Comparison of ENCODE assay signal across 22 mouse cellular contexts in the genomic region with DNA sequence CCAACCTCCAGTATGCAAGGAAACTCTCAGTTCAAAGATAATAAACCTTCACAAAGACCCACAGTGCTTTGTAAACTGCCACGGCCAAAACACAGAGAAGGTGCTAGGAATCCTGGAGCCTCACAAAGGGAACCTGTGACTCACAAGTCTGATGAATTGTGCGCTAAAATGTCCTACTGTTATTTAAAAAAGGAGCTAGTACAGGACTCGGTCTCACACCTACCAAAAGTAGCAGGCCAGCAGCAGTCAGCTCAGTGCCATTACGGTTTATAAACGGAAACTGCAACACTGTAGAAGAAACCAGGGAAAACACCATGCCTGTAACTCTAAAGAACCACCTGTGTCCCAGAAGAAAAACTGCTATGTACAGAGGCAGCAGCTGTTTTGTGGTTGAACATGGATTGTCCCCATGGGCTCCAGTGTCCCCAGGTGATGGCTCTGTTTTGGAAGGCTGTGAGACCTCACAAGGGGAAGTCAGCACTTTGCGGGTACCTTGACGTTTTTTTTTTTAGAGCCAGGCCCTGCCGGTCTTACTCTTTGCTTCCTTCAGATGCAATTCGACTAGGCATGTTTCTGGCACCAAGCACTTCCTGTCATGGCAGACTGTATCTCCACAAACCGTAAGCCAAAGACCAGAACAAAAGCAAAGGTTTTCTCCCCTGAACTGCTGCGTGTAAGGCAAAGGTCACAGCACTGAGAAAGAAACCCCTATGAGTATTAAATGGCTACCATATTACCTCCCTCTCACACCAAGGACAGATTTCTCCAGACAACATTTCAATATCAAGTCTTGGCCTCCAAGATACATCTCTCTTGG. TPM values are rescaled to one million over a fixed set of nuclear protein-coding genes. Genes with fewer than 3 reads are reported as not detected.
DNase-seq lines count a peak whose midpoint lies in the region; ATAC-seq and TF ChIP-seq lines count a peak whose summit lies in the region.
"Had no signal": no experiment of that assay in that cellular context is flagged by ENCODE, and none has a peak within 500 bp of the region (broad histone marks: within the 10 kb centered on the region; RNA-seq: fewer than 3 reads in every experiment).

No protein-coding gene starts in this region.

- TF ChIP-seq CTCF in midbrain, postnatal 0 days (IDR thresholded peaks at IDR 0.05): no peak

- H3K4me3 ChIP-seq in hindbrain, embryonic 13.5 days: no peak overlapping the region
- no peak overlapping the region for H3K4me3 ChIP-seq in hindbrain, embryonic 14.5 days (replicated peaks; ENCODE audit: low read length)
- H3K4me3 ChIP-seq in midbrain, embryonic 12.5 days: no peak overlapping the region
- no peak overlapping the region for H3K4me3 ChIP-seq in midbrain, postnatal 0 days (ENCODE audit: low read depth, low read length)
- H3K4me3 ChIP-seq in limb, embryonic 13.5 days: no peak overlapping the region
- H3K4me3 ChIP-seq: heart, embryonic 10.5 days; left cerebral cortex, adult 2 months; liver, embryonic 12.5 days had no signal

- ATAC-seq in hindbrain, embryonic 13.5 days (ENCODE audit: low FRiP score): no peak
- no peak for ATAC-seq in hindbrain, embryonic 14.5 days (ENCODE audit: low FRiP score)
- ATAC-seq in midbrain, embryonic 12.5 days (ENCODE audit: low FRiP score, low read depth): no peak
- ATAC-seq in midbrain, postnatal 0 days (ENCODE audit: low FRiP score): no peak
- no peak for ATAC-seq in limb, embryonic 13.5 days (ENCODE audit: low FRiP score, low read depth)
- ATAC-seq: hindbrain, postnatal 0 days; liver, embryonic 12.5 days had no signal

- no peak overlapping the region for H3K9ac ChIP-seq in hindbrain, embryonic 13.5 days
- H3K9ac ChIP-seq in hindbrain, embryonic 14.5 days: no peak overlapping the region
- no peak overlapping the region for H3K9ac ChIP-seq in midbrain, embryonic 12.5 days (replicated peaks)
- no peak overlapping the region for H3K9ac ChIP-seq in midbrain, postnatal 0 days (replicated peaks; ENCODE audit: low read length, poor library complexity, severe bottlenecking)
- no peak overlapping the region for H3K9ac ChIP-seq in limb, embryonic 13.5 days
- H3K9ac ChIP-seq: liver, embryonic 12.5 days had no signal

- DNase-seq in hindbrain, embryonic 14.5 days (ENCODE audit: low spot score): no peak
- DNase-seq in midbrain, postnatal 0 days (ENCODE audit: low spot score): no peak
- peak; percentile 40 for DNase-seq in Muller cell, postnatal 12 days (ENCODE audit: inconsistent ontology term)
- DNase-seq in spleen, postnatal 10 days (ENCODE audit: low spot score in 2 of 2): no peak
- DNase-seq: adrenal gland, postnatal 36 days; cerebellum, postnatal 10 days; embryo, embryonic 11 days; gastrocnemius, postnatal 25 days; kidney, adult 18-20 months; lung, postnatal 10 days; right cerebral cortex, postnatal 14 days had no signal

- H3K36me3 ChIP-seq in hindbrain, embryonic 13.5 days: no peaks in the 10 kb centered on the region
- H3K36me3 ChIP-seq in hindbrain, embryonic 14.5 days (replicated peaks; ENCODE audit: control insufficient read depth, insufficient read depth): no peaks in the 10 kb centered on the region
- H3K36me3 ChIP-seq in midbrain, embryonic 12.5 days: no peaks in the 10 kb centered on the region
- no peaks in the 10 kb centered on the region for H3K36me3 ChIP-seq in midbrain, postnatal 0 days (ENCODE audit: insufficient read depth, low read length)
- no peaks in the 10 kb centered on the region for H3K36me3 ChIP-seq in limb, embryonic 13.5 days
- H3K36me3 ChIP-seq: heart, embryonic 10.5 days had no signal

- peak overlapping the region; percentile 44; the same call in 1 of the 2 replicates for H3K27ac ChIP-seq in hindbrain, embryonic 13.5 days
- no peak overlapping the region for H3K27ac ChIP-seq in hindbrain, embryonic 14.5 days
- peak overlapping the region; percentile 47; the same call in 1 of the 2 replicates for H3K27ac ChIP-seq in midbrain, embryonic 12.5 days (replicated peaks)
- H3K27ac ChIP-seq in midbrain, postnatal 0 days (ENCODE audit: low read depth, low read length): no peak overlapping the region
- peak overlapping the region; percentile 39 for H3K27ac ChIP-seq in limb, embryonic 13.5 days
- H3K27ac ChIP-seq: heart, embryonic 10.5 days; hindbrain, postnatal 0 days; left cerebral cortex, adult 2 months; liver, embryonic 12.5 days had no signal

- H3K9me3 ChIP-seq in hindbrain, embryonic 13.5 days: no peaks in the 10 kb centered on the region
- H3K9me3 ChIP-seq in hindbrain, embryonic 14.5 days (ENCODE audit: control insufficient read depth, low read length): no peaks in the 10 kb centered on the region
- H3K9me3 ChIP-seq in midbrain, embryonic 12.5 days: no peaks in the 10 kb centered on the region; the same call in 1 of the 2 replicates
- H3K9me3 ChIP-seq in midbrain, postnatal 0 days (ENCODE audit: low read length): no peaks in the 10 kb centered on the region
- no peaks in the 10 kb centered on the region for H3K9me3 ChIP-seq in limb, embryonic 13.5 days
- H3K9me3 ChIP-seq: G1E; heart, embryonic 10.5 days; liver, embryonic 12.5 days had no signal

- H3K27me3 ChIP-seq in hindbrain, embryonic 13.5 days: no peaks in the 10 kb centered on the region
- H3K27me3 ChIP-seq in hindbrain, embryonic 14.5 days (ENCODE audit: control insufficient read depth, insufficient read depth, low read length): no peaks in the 10 kb centered on the region
- H3K27me3 ChIP-seq in midbrain, embryonic 12.5 days: no peaks in the 10 kb centered on the region
- H3K27me3 ChIP-seq in midbrain, postnatal 0 days (ENCODE audit: insufficient read depth, low read length): no peaks in the 10 kb centered on the region
- no peaks in the 10 kb centered on the region for H3K27me3 ChIP-seq in limb, embryonic 13.5 days
- H3K27me3 ChIP-seq: liver, embryonic 12.5 days had no signal

- no peak overlapping the region for H3K4me2 ChIP-seq in hindbrain, embryonic 13.5 days
- no peak overlapping the region for H3K4me2 ChIP-seq in hindbrain, embryonic 14.5 days (replicated peaks)
- no peak overlapping the region for H3K4me2 ChIP-seq in midbrain, embryonic 12.5 days (replicated peaks)
- no peak overlapping the region for H3K4me2 ChIP-seq in midbrain, postnatal 0 days (ENCODE audit: low read depth, low read length, poor library complexity, severe bottlenecking)
- H3K4me2 ChIP-seq in limb, embryonic 13.5 days (replicated peaks): no peak overlapping the region
- H3K4me2 ChIP-seq: liver, embryonic 12.5 days had no signal

- WGBS in hindbrain, embryonic 13.5 days: 74% methylated on average over 11 of the region's 11 CpGs
- 73% methylated on average over 11 of the region's 11 CpGs for WGBS in hindbrain, embryonic 14.5 days
- 76% methylated on average over 11 of the region's 11 CpGs for WGBS in midbrain, embryonic 12.5 days
- 71% methylated on average over 11 of the region's 11 CpGs for WGBS in midbrain, postnatal 0 days
- WGBS in limb, embryonic 13.5 days: 37% methylated on average over 11 of the region's 11 CpGs

- peaks cover 35% of the 10 kb centered on the region for H3K4me1 ChIP-seq in hindbrain, embryonic 13.5 days (replicated peaks)
- peaks cover 17% of the 10 kb centered on the region for H3K4me1 ChIP-seq in hindbrain, embryonic 14.5 days (replicated peaks; ENCODE audit: control insufficient read depth, insufficient read depth, low read length)
- H3K4me1 ChIP-seq in midbrain, embryonic 12.5 days: peaks cover 38% of the 10 kb centered on the region
- peaks cover 10% of the 10 kb centered on the region; the same call in 1 of the 2 replicates for H3K4me1 ChIP-seq in midbrain, postnatal 0 days (ENCODE audit: insufficient read depth, low read length)
- peaks cover 49% of the 10 kb centered on the region for H3K4me1 ChIP-seq in limb, embryonic 13.5 days

RNA-seq across cellular contexts. Expression of a gene that starts 35.2 kb away (rescaled TPM):
- polyA plus RNA-seq in hindbrain, embryonic 13.5 days (2015; fragmentation: Nextera tagmentation; extraction: Ambion mirVana): 4.7 and 5.6 TPM in 2 replicates
- 4.3 and 5.0 TPM in 2 replicates for polyA plus RNA-seq in hindbrain, embryonic 14.5 days (2014; fragmentation: Nextera tagmentation; extraction: Ambion mirVana)
- polyA plus RNA-seq in midbrain, embryonic 12.5 days (2016; fragmentation: Nextera tagmentation; extraction: Ambion mirVana): 7.9 and 8.9 TPM in 2 replicates
- total RNA-seq in midbrain, postnatal 0 days (2014; rRNA removed): 2.0 and 7.8 TPM in 2 replicates
- polyA plus RNA-seq in midbrain, postnatal 0 days (2015; fragmentation: Nextera tagmentation; extraction: Ambion mirVana): 2.0 and 2.5 TPM in 2 replicates
- polyA plus RNA-seq in limb, embryonic 13.5 days (2015; fragmentation: Nextera tagmentation; extraction: Ambion mirVana): 12.3 and 14.7 TPM in 2 replicates

RNA-seq across cellular contexts. Expression of a gene that starts 54.6 kb away (rescaled TPM):
- 12.3 and 13.4 TPM in 2 replicates for polyA plus RNA-seq in hindbrain, embryonic 13.5 days (2015; fragmentation: Nextera tagmentation; extraction: Ambion mirVana)
- 14.0 and 14.3 TPM in 2 replicates for polyA plus RNA-seq in hindbrain, embryonic 14.5 days (2014; fragmentation: Nextera tagmentation; extraction: Ambion mirVana)
- polyA plus RNA-seq in midbrain, embryonic 12.5 days (2016; fragmentation: Nextera tagmentation; extraction: Ambion mirVana): 12.8 and 14.1 TPM in 2 replicates
- total RNA-seq in midbrain, postnatal 0 days (2014; rRNA removed): 8.4 and 11.2 TPM in 2 replicates
- 11.0 and 11.2 TPM in 2 replicates for polyA plus RNA-seq in midbrain, postnatal 0 days (2015; fragmentation: Nextera tagmentation; extraction: Ambion mirVana)
- 9.5 and 12.6 TPM in 2 replicates for polyA plus RNA-seq in limb, embryonic 13.5 days (2015; fragmentation: Nextera tagmentation; extraction: Ambion mirVana)

RNA-seq across cellular contexts. Expression of a gene that starts 54.9 kb away (rescaled TPM):
- polyA plus RNA-seq in hindbrain, embryonic 13.5 days (2015; fragmentation: Nextera tagmentation; extraction: Ambion mirVana): 27.0 and 29.9 TPM in 2 replicates
- polyA plus RNA-seq in hindbrain, embryonic 14.5 days (2014; fragmentation: Nextera tagmentation; extraction: Ambion mirVana): 26.0 and 35.8 TPM in 2 replicates
- polyA plus RNA-seq in midbrain, embryonic 12.5 days (2016; fragmentation: Nextera tagmentation; extraction: Ambion mirVana): 46.1 and 52.8 TPM in 2 replicates
- total RNA-seq in midbrain, postnatal 0 days (2014; rRNA removed): 39.2 and 44.4 TPM in 2 replicates
- 14.2 and 16.4 TPM in 2 replicates for polyA plus RNA-seq in midbrain, postnatal 0 days (2015; fragmentation: Nextera tagmentation; extraction: Ambion mirVana)
- 33.9 and 34.2 TPM in 2 replicates for polyA plus RNA-seq in limb, embryonic 13.5 days (2015; fragmentation: Nextera tagmentation; extraction: Ambion mirVana)

RNA-seq across cellular contexts. Expression of a gene that starts 56.1 kb away (rescaled TPM):
- 0.71 and 0.80 TPM in 2 replicates for polyA plus RNA-seq in hindbrain, embryonic 13.5 days (2015; fragmentation: Nextera tagmentation; extraction: Ambion mirVana)
- 0.37 and 0.77 TPM in 2 replicates for polyA plus RNA-seq in hindbrain, embryonic 14.5 days (2014; fragmentation: Nextera tagmentation; extraction: Ambion mirVana)
- polyA plus RNA-seq in midbrain, embryonic 12.5 days (2016; fragmentation: Nextera tagmentation; extraction: Ambion mirVana): 0.27 and 0.64 TPM in 2 replicates
- total RNA-seq in midbrain, postnatal 0 days (2014; rRNA removed): not detected in 2 replicates
- polyA plus RNA-seq in midbrain, postnatal 0 days (2015; fragmentation: Nextera tagmentation; extraction: Ambion mirVana): 0.22 and 0.27 TPM in 2 replicates
- polyA plus RNA-seq in limb, embryonic 13.5 days (2015; fragmentation: Nextera tagmentation; extraction: Ambion mirVana): 0.19 and 0.23 TPM in 2 replicates
- total RNA-seq: adrenal gland, postnatal 36 days; gastrocnemius, postnatal 25 days; heart, postnatal 25 days; hindbrain, postnatal 0 days; layer of hippocampus, adult 8-10 months; left cerebral cortex, adult 2 months; megakaryocyte-erythroid progenitor cell, adult 5-6 weeks had no signal
- polyA plus RNA-seq: G1E had no signal

Comparison
In these comparisons a context has a peak if more than half of its experiments do, and no peak if none do; other contexts are left out.
1. H3K27ac ChIP-seq: peak in hindbrain, embryonic 13.5 days (single experiment), midbrain, embryonic 12.5 days (single experiment) and limb, embryonic 13.5 days (single experiment); none in hindbrain, embryonic 14.5 days (single experiment) and midbrain, postnatal 0 days (single experiment).